Mouse (Mus musculus): ENCODE results near the gene Myl6. TPM values are rescaled to one million over a fixed set of nuclear protein-coding genes. Genes with fewer than 3 reads are reported as not detected.
"Not testable (repeated sequence)": the region's sequence is repeated elsewhere in the genome, so short reads cannot be mapped to it uniquely, and the experiment has no call there.

Gene Myl6
- total and polyA plus RNA-seq, 3 experiments: 266 to 1,414 (median 359) TPM

- H3K9me3 ChIP-seq (replicated peaks): no peaks in the 10 kb centered on the region
- DNase-seq (ENCODE audit: low spot score): no peak
- H3K27me3 ChIP-seq (ENCODE audit: insufficient read depth, low read length): no peaks in the 10 kb centered on the region
- ATAC-seq (ENCODE audit: extremely low read depth, insufficient number of reproducible peaks, low FRiP score, poor library complexity, severe bottlenecking): no peak
- TF ChIP-seq GATA2 (IDR thresholded peaks at IDR 0.05; ENCODE audit: borderline replicate concordance, low read depth, low read length): no peak
- no peak for TF ChIP-seq POLR2AphosphoS5 (IDR thresholded peaks at IDR 0.05; ENCODE audit: insufficient replicate concordance, low read depth, low read length)
- no peak for TF ChIP-seq GATA1 (IDR thresholded peaks at IDR 0.05; ENCODE audit: borderline replicate concordance, low read length)
- no peak for TF ChIP-seq TAL1 (conservative IDR thresholded peaks at IDR 0.05; ENCODE audit: low read depth, low read length)
- TF ChIP-seq CTCF (IDR thresholded peaks at IDR 0.05; ENCODE audit: low read depth, low read length): no peak
- no peak overlapping the region for H3K4me3 ChIP-seq (ENCODE audit: low read depth, low read length)
- H3K36me3 ChIP-seq (replicated peaks): peaks cover 86% of the 10 kb centered on the region
- H3K4me1 ChIP-seq (ENCODE audit: insufficient read depth, low read depth, low read length): peaks cover 10% of the 10 kb centered on the region; the same call in 1 of the 2 replicates
Observed at GRCm38 (mm10) chr10:128511189-128511588, 17.2 kb upstream of the Myl6 start.

GRCm38 (mm10) chr10:128510301-128510700 lies 16.4 kb upstream of the Myl6 start:
- 0 out of 2 replicates have a peak, but pooled peaks cover 4% of the 10 kb centered on the region for H3K9me3 ChIP-seq (replicated peaks)
- no peak for DNase-seq (ENCODE audit: low spot score)
- H3K4me3 ChIP-seq (ENCODE audit: low read depth, low read length): no peak overlapping the region
- TF ChIP-seq GATA2 (IDR thresholded peaks at IDR 0.05; ENCODE audit: borderline replicate concordance, low read depth, low read length) (no peak), POLR2AphosphoS5 (IDR thresholded peaks at IDR 0.05; ENCODE audit: insufficient replicate concordance, low read depth, low read length) (no peak), CTCF (IDR thresholded peaks at IDR 0.05; ENCODE audit: low read depth, low read length) (no peak), TAL1 (conservative IDR thresholded peaks at IDR 0.05; ENCODE audit: low read depth, low read length) (no peak), GATA1 (IDR thresholded peaks at IDR 0.05; ENCODE audit: borderline replicate concordance, low read length) (no peak)
- no peaks in the 10 kb centered on the region for H3K27me3 ChIP-seq (ENCODE audit: insufficient read depth, low read length)
- peaks cover 15% of the 10 kb centered on the region; the same call in 1 of the 2 replicates for H3K4me1 ChIP-seq (ENCODE audit: insufficient read depth, low read depth, low read length)
- no peak for ATAC-seq (ENCODE audit: extremely low read depth, insufficient number of reproducible peaks, low FRiP score, poor library complexity, severe bottlenecking)
- H3K36me3 ChIP-seq (replicated peaks): peaks cover 83% of the 10 kb centered on the region

- 0 out of 2 replicates have a peak, but pooled peaks cover 4% of the 10 kb centered on the region for H3K9me3 ChIP-seq (replicated peaks)
- ATAC-seq (ENCODE audit: extremely low read depth, insufficient number of reproducible peaks, low FRiP score, poor library complexity, severe bottlenecking) (no peak), DNase-seq (ENCODE audit: low spot score) (no peak)
- H3K4me1 ChIP-seq (ENCODE audit: insufficient read depth, low read depth, low read length): peaks cover 17% of the 10 kb centered on the region
- H3K36me3 ChIP-seq (replicated peaks): peaks cover 79% of the 10 kb centered on the region
- no peaks in the 10 kb centered on the region for H3K27me3 ChIP-seq (ENCODE audit: insufficient read depth, low read length)
- H3K4me3 ChIP-seq (ENCODE audit: low read depth, low read length): no peak overlapping the region
- TF ChIP-seq GATA2 (IDR thresholded peaks at IDR 0.05; ENCODE audit: borderline replicate concordance, low read depth, low read length): no peak
Observed at GRCm38 (mm10) chr10:128509831-128510230, 15.9 kb upstream of the Myl6 start.

DNA sequence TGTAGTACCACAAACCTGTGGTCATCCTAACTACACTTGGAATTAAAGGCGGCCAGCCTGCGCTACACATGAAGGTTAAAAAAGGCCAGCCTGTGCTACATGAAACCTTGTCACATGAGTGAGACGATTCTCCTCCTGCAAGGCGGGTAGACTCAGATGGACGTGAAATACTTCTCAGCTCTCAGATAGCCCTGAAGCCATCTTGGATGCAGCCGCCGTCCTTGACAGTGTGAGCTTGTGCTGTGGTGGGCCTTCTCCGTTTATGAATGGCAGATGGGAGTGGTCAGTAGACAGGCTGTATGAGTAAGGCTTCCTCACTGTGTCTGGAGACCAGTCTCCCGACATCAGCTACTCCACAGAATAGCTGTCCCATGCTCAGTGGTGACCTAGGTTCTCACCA lies 15.3 kb upstream of the Myl6 start:
- Histone ChIP-seq H3K9me3 (replicated peaks) (0 out of 2 replicates have a peak, but pooled peaks cover 4% of the 10 kb centered on the region), H3K4me3 (ENCODE audit: low read depth, low read length) (no peak overlapping the region), H3K27me3 (ENCODE audit: insufficient read depth, low read length) (no peaks in the 10 kb centered on the region), H3K36me3 (replicated peaks) (peaks cover 81% of the 10 kb centered on the region), H3K4me1 (ENCODE audit: insufficient read depth, low read depth, low read length) (peaks cover 24% of the 10 kb centered on the region)
- no peak for ATAC-seq (ENCODE audit: extremely low read depth, insufficient number of reproducible peaks, low FRiP score, poor library complexity, severe bottlenecking)
- no peak for TF ChIP-seq POLR2AphosphoS5 (IDR thresholded peaks at IDR 0.05; ENCODE audit: insufficient replicate concordance, low read depth, low read length)
- TF ChIP-seq TAL1 (conservative IDR thresholded peaks at IDR 0.05; ENCODE audit: low read depth, low read length): no peak
- no peak for TF ChIP-seq GATA2 (IDR thresholded peaks at IDR 0.05; ENCODE audit: borderline replicate concordance, low read depth, low read length)
- TF ChIP-seq GATA1 (IDR thresholded peaks at IDR 0.05; ENCODE audit: borderline replicate concordance, low read length): no peak
- no peak for TF ChIP-seq CTCF (IDR thresholded peaks at IDR 0.05; ENCODE audit: low read depth, low read length)
- no peak for DNase-seq (ENCODE audit: low spot score)

DNA sequence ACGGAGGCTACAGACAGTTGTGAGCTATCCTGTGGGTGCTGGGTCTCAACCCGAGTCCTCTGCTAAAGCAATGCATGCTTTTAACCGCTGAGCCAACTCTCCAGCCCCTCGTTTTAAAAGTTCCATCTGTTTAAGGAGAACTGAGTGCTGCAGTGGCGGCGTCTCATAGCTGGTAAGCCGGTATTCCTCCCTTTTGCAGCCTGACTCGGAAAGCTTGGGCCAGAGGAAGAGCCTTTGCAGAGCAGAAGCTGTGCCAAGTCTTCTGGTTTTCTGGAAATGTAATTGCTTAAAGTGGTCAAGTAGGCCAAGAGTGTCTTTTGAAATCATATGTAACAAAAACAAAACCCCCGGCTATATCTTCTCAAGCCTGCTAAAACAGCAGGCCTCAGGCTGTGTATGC lies 14.3 kb upstream of the Myl6 start:
- no peak for ATAC-seq (ENCODE audit: extremely low read depth, insufficient number of reproducible peaks, low FRiP score, poor library complexity, severe bottlenecking)
- H3K36me3 ChIP-seq (replicated peaks): peaks cover 76% of the 10 kb centered on the region
- no peak for DNase-seq (ENCODE audit: low spot score)
- no peak overlapping the region for H3K4me3 ChIP-seq (ENCODE audit: low read depth, low read length)
- TF ChIP-seq GATA1 (IDR thresholded peaks at IDR 0.05; ENCODE audit: borderline replicate concordance, low read length): no peak
- TF ChIP-seq GATA2 (IDR thresholded peaks at IDR 0.05; ENCODE audit: borderline replicate concordance, low read depth, low read length): no peak
- TF ChIP-seq TAL1 (conservative IDR thresholded peaks at IDR 0.05; ENCODE audit: low read depth, low read length): no peak
- no peak for TF ChIP-seq POLR2AphosphoS5 (IDR thresholded peaks at IDR 0.05; ENCODE audit: insufficient replicate concordance, low read depth, low read length)
- TF ChIP-seq CTCF (IDR thresholded peaks at IDR 0.05; ENCODE audit: low read depth, low read length): no peak
- 0 out of 2 replicates have a peak, but pooled peaks cover 4% of the 10 kb centered on the region for H3K9me3 ChIP-seq (replicated peaks)
- no peaks in the 10 kb centered on the region for H3K27me3 ChIP-seq (ENCODE audit: insufficient read depth, low read length)
- H3K4me1 ChIP-seq (ENCODE audit: insufficient read depth, low read depth, low read length): peaks cover 33% of the 10 kb centered on the region

- DNase-seq (ENCODE audit: low spot score) (no peak), ATAC-seq (ENCODE audit: extremely low read depth, insufficient number of reproducible peaks, low FRiP score, poor library complexity, severe bottlenecking) (no peak)
- no peaks in the 10 kb centered on the region for H3K27me3 ChIP-seq (ENCODE audit: insufficient read depth, low read length)
- H3K4me1 ChIP-seq (ENCODE audit: insufficient read depth, low read depth, low read length): peaks cover 43% of the 10 kb centered on the region
- peaks cover 71% of the 10 kb centered on the region for H3K36me3 ChIP-seq (replicated peaks)
- H3K4me3 ChIP-seq (ENCODE audit: low read depth, low read length): no peak overlapping the region
- 0 out of 2 replicates have a peak, but pooled peaks cover 4% of the 10 kb centered on the region for H3K9me3 ChIP-seq (replicated peaks)
- TF ChIP-seq TAL1 (conservative IDR thresholded peaks at IDR 0.05; ENCODE audit: low read depth, low read length): no peak
- TF ChIP-seq POLR2AphosphoS5 (IDR thresholded peaks at IDR 0.05; ENCODE audit: insufficient replicate concordance, low read depth, low read length): no peak
- no peak for TF ChIP-seq GATA2 (IDR thresholded peaks at IDR 0.05; ENCODE audit: borderline replicate concordance, low read depth, low read length)
- no peak for TF ChIP-seq GATA1 (IDR thresholded peaks at IDR 0.05; ENCODE audit: borderline replicate concordance, low read length)
- TF ChIP-seq CTCF (IDR thresholded peaks at IDR 0.05; ENCODE audit: low read depth, low read length): no peak
Observed at GRCm38 (mm10) chr10:128505974-128506373, 12.0 kb upstream of the Myl6 start.

DNA sequence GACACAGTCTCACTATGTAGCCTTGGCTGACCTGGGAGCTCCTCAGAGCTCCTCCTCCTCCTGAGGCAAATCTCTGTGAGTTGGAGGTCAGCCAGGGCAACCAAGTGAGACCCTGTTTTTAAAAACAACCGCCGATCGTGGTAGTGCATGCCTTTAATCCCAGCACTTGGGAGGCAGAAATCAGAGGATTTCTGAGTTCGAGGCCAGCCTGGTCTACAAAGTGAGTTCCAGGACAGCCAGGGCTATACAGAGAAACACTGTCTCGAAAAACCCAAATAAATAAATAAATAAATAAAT lies 11.4 kb upstream of the Myl6 start:
- not testable (repeated sequence) for ATAC-seq (ENCODE audit: extremely low read depth, insufficient number of reproducible peaks, low FRiP score, poor library complexity, severe bottlenecking)

More for the DNA sequence above, 11.4 kb upstream of the Myl6 start:
- H3K27me3 ChIP-seq (ENCODE audit: insufficient read depth, low read length); H3K4me3 ChIP-seq (ENCODE audit: low read depth, low read length); H3K9me3 ChIP-seq (replicated peaks); DNase-seq (ENCODE audit: low spot score): not testable (repeated sequence)
- H3K4me1 ChIP-seq (ENCODE audit: insufficient read depth, low read depth, low read length): peaks cover 45% of the 10 kb centered on the region
- peaks cover 65% of the 10 kb centered on the region for H3K36me3 ChIP-seq (replicated peaks)

Measured in G1E (cell line).